Mouse (Mus musculus) midbrain, embryonic 16.5 days (tissue): ENCODE data around the gene Slc25a1. TPM values are rescaled to one million over a fixed set of nuclear protein-coding genes. Genes with fewer than 3 reads are reported as not detected.
"Not testable (repeated sequence)": the region's sequence is repeated elsewhere in the genome, so short reads cannot be mapped to it uniquely, and the experiment has no call there.

Experiments
- ATAC-seq: fragments of 200-750 bp; cut with Nextera tagmentation; 2 replicates; pipeline ENCODE4 v1.8.0; 2017; ENCODE audit warnings: moderate TSS enrichment
- H3K27ac ChIP-seq: fragments of 300-500 bp; sonication (generic); 2 replicates; pipeline ENCODE4 v1.5.1; 2014; ENCODE audit warnings: mild to moderate bottlenecking, low read length, mixed read lengths
- H3K27me3 ChIP-seq: fragments of 300-500 bp; sonication (generic); 2 replicates; pipeline ENCODE4 v1.6.1; 2014; ENCODE audit warnings: low read depth, low read length, mixed read lengths; ENCODE audit not compliant: control insufficient read depth, insufficient read depth
- H3K36me3 ChIP-seq: fragments of 300-500 bp; sonication (generic); 2 replicates; pipeline ENCODE4 v1.6.1; 2014; ENCODE audit warnings: mild to moderate bottlenecking, low read length, moderate library complexity, mixed read lengths; ENCODE audit not compliant: control insufficient read depth, insufficient read depth
- H3K4me1 ChIP-seq: fragments of 300-500 bp; sonication (generic); 2 replicates; pipeline ENCODE4 v1.6.1; 2014; ENCODE audit warnings: mild to moderate bottlenecking, low read length, mixed read lengths; ENCODE audit not compliant: control insufficient read depth, insufficient read depth
- H3K4me2 ChIP-seq: fragments of 300-500 bp; sonication (generic); 2 replicates; pipeline ENCODE4 v1.6.1; 2014; ENCODE audit warnings: mild to moderate bottlenecking, low read length, mixed read lengths
- H3K4me3 ChIP-seq: fragments of 300-500 bp; sonication (generic); 2 replicates; pipeline ENCODE4 v1.5.1; 2014; ENCODE audit warnings: low read depth, mild to moderate bottlenecking, low read length, moderate library complexity, mixed read lengths
- H3K9ac ChIP-seq: fragments of 300-500 bp; sonication (generic); 2 replicates; pipeline ENCODE4 v1.6.1; 2014; ENCODE audit warnings: low read depth, low read length, mixed read lengths
- H3K9me3 ChIP-seq: fragments of 300-500 bp; sonication (generic); replicated peaks from 2 replicates; pipeline ENCODE4 v1.6.1; 2014; ENCODE audit warnings: mild to moderate bottlenecking, low read length, mixed read lengths; ENCODE audit not compliant: control insufficient read depth, poor library complexity, severe bottlenecking
- WGBS: fragments of 180-500 bp; shearing (Covaris S2); extraction: QIAGEN DNeasy Blood & Tissue Kit; methylation state at CpG from one replicate; pipeline ENCODE4 v1.1.7; 2014; 5-methylcytosine and 5-hydroxymethylcytosine counted together
- polyA plus RNA-seq: library from polyadenylated mRNA; unstranded; fragments of >200 nt; fragmentation: Nextera tagmentation; extraction: Ambion mirVana; gene quantifications from 2 replicates; pipeline ENCODE4 v1.2.1, GENCODE M21; 2015

Gene Slc25a1
- polyA plus RNA-seq = 163 and 179 TPM in 2 replicates

GRCm38 (mm10) chr16:17928087-17928580 lies at the start of gene Slc25a1:
TSS of gene Slc25a1 (minus strand) at chr16:17928219.
- Histone ChIP-seq H3K9me3 (no peaks in the 10 kb centered on the region), H3K36me3 (peaks cover 10% of the 10 kb centered on the region), H3K4me3 (peak within 1 kb of the TSS; percentile 88), H3K4me2 (peak within 1 kb of the TSS; percentile 94), H3K27ac (peak within 1 kb of the TSS; percentile 92), H3K27me3 (no peaks in the 10 kb centered on the region), H3K9ac (peak within 1 kb of the TSS; percentile 95), H3K4me1 (peaks cover 16% of the 10 kb centered on the region)
- WGBS = 0% methylated on average over 46 of the region's 47 CpGs
- peak; percentile 86 for ATAC-seq

DNA sequence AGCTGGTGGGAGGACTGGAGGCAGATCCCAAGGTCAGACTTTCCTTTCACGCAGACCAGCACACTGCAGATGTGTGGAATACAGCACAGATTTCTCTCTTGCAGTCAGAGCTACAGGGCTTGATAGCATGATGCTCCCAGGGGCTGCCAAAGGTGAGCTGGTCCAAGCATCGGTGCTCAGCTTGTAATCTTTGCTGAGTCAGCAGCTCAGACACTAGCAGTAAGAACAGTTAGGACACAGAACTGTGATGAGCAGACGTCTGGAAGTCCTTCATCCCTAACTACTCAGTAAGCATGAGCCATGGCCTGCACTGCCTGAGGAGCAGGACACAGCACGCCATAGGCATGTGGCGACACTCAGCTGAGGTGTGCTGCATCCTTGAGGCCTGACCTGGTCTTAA lies 43.8 kb upstream of the Slc25a1 start:
- Histone ChIP-seq H3K27ac (no peak overlapping the region), H3K9me3 (no peaks in the 10 kb centered on the region), H3K36me3 (no peaks in the 10 kb centered on the region), H3K4me3 (no peak overlapping the region), H3K27me3 (no peaks in the 10 kb centered on the region), H3K9ac (no peak overlapping the region), H3K4me1 (no peaks in the 10 kb centered on the region), H3K4me2 (no peak overlapping the region)
- WGBS = 80% methylated on average over 5 of the region's 5 CpGs
- ATAC-seq = no peak

DNA sequence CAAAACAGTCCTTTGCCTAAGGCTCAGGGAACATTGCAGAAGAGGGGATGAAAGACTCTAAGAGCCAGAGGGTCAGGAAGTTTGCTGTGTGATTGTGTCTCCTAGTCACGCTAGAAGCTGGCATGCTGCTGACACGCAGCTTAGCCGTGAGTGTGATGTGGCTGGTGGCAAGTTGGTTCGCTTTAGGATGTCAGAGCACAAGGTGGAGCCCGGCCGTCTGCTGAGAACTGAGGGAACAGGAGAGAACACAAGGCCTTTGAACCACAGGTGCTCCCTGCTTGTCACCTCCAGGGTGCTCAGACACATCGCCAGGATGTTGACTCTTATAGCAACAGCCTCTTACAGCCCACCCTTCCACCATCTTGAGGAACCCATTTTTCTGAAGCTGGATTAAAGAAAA lies 34.1 kb upstream of the Slc25a1 start:
- Histone ChIP-seq H3K9ac (no peak overlapping the region), H3K27me3 (no peaks in the 10 kb centered on the region), H3K4me1 (no peaks in the 10 kb centered on the region), H3K4me2 (no peak overlapping the region), H3K9me3 (no peaks in the 10 kb centered on the region), H3K4me3 (no peak overlapping the region), H3K27ac (no peak overlapping the region), H3K36me3 (no peaks in the 10 kb centered on the region)
- WGBS = 81% methylated on average over 7 of the region's 7 CpGs
- ATAC-seq = no peak

DNA sequence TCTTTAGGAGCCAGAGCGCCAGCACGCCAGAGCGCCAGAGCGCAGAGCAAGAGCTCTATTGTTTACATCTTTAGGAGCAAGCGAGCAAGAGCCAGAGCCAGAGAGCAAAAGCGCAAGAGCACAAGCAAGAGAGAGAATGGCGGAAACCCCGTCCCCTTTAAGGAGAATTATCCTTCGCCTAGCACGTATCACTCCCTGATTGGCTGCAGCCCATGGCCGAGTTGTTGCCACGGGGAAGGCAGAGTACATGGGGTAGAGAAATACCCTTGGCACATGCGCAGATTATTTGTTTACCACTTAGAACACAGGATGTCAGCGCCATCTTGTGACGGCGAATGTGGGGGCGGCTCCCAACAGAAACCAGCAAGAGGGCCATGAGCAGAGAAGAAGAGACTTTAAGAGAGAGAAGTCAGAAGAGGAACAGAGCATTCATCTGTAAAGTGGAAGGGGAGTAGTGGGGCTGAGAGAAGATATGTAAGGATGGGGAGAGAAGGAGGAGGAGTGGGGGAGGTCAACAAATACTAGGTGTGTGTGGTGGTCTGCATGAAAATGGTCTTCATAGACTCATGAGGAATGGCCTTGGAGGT lies 28.1 kb upstream of the Slc25a1 start:
- ATAC-seq, H3K4me1 ChIP-seq, H3K27me3 ChIP-seq, H3K4me3 ChIP-seq, H3K36me3 ChIP-seq, H3K4me2 ChIP-seq, H3K27ac ChIP-seq, H3K9ac ChIP-seq, H3K9me3 ChIP-seq: not testable (repeated sequence)
- 94% methylated on average over 16 of the region's 17 CpGs for WGBS

GRCm38 (mm10) chr16:17951618-17952017 lies 23.6 kb upstream of the Slc25a1 start:
- no peak overlapping the region for H3K4me3 ChIP-seq
- H3K36me3 ChIP-seq = no peaks in the 10 kb centered on the region
- no peaks in the 10 kb centered on the region for H3K27me3 ChIP-seq
- no peak overlapping the region for H3K9ac ChIP-seq
- ATAC-seq = no peak
- no peak overlapping the region for H3K27ac ChIP-seq
- no peak overlapping the region for H3K4me2 ChIP-seq
- 95% methylated on average over 3 of the region's 4 CpGs for WGBS
- H3K4me1 ChIP-seq = peaks cover 8% of the 10 kb centered on the region; the same call in 1 of the 2 replicates
- no peaks in the 10 kb centered on the region for H3K9me3 ChIP-seq

DNA sequence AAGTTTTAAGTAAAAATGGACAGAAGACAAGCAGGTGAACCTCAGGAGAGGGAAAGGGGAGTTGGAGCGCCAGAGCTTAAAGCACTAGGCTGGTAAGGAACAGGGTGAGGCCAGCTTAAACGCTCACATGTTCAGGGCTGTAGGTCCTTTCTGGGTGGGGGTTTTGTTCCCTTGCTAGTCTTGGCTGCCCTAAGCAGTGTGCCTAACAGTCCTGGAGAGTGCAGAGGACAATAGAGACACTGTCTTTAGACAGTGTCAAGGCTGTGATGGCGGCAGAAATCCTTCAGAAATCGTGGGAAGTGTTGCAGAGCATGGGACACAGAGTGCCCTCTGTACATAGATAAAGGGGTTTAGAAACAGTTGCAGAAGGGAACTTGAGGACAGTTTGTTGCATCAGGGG lies 22.0 kb upstream of the Slc25a1 start:
- 19% methylated on average over 4 of the region's 4 CpGs for WGBS
- ATAC-seq = peak; percentile 32; the same call in 1 of the 2 replicates
- H3K36me3 ChIP-seq = no peaks in the 10 kb centered on the region

GRCm38 (mm10) chr16:17949421-17949877 lies 21.4 kb upstream of the Slc25a1 start:
- Histone ChIP-seq H3K4me3 (no peak overlapping the region), H3K9ac (peak overlapping the region; percentile 30; the same call in 1 of the 2 replicates), H3K27me3 (no peaks in the 10 kb centered on the region), H3K4me2 (no peak overlapping the region), H3K36me3 (no peaks in the 10 kb centered on the region), H3K27ac (peak overlapping the region; percentile 63; the same call in 1 of the 2 replicates), H3K4me1 (peaks cover 8% of the 10 kb centered on the region; the same call in 1 of the 2 replicates), H3K9me3 (no peaks in the 10 kb centered on the region)
- peak; percentile 89 for ATAC-seq
- WGBS = 3% methylated on average over 2 of the region's 2 CpGs

More for the DNA sequence above, 22.0 kb upstream of the Slc25a1 start:
- Histone ChIP-seq H3K27me3 (no peaks in the 10 kb centered on the region), H3K4me2 (no peak overlapping the region), H3K27ac (peak overlapping the region; percentile 34; the same call in 1 of the 2 replicates), H3K9me3 (no peaks in the 10 kb centered on the region), H3K9ac (no peak overlapping the region), H3K4me1 (peaks cover 8% of the 10 kb centered on the region; the same call in 1 of the 2 replicates), H3K4me3 (no peak overlapping the region)

- Histone ChIP-seq H3K27ac (no peak overlapping the region), H3K4me2 (no peak overlapping the region), H3K36me3 (no peaks in the 10 kb centered on the region), H3K4me1 (peaks cover 7% of the 10 kb centered on the region; the same call in 1 of the 2 replicates), H3K4me3 (no peak overlapping the region), H3K9me3 (no peaks in the 10 kb centered on the region), H3K9ac (no peak overlapping the region), H3K27me3 (no peaks in the 10 kb centered on the region)
- ATAC-seq = no peak
- 59% methylated on average over 7 of the region's 7 CpGs for WGBS
Observed at GRCm38 (mm10) chr16:17945081-17945831, 17.2 kb upstream of the Slc25a1 start.

DNA sequence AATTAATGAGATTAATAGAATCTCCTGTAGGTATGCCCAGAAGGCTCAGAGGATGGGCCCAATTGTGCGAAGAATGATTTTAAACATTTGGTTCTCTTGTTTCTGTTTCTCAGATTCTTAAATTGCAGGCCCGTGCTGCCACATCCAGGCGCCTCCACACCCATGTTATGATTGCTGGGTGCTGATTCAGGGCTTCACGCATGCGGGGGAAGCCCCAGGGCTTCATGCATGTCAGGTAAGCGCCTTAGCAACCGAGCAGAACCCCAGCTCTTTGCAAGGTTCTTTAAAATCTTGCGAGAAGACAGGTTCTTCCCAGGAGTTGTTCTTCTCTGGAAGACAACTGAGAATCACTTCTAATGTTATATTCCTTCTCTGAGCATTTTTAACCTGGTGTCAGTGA lies 15.4 kb upstream of the Slc25a1 start:
- Histone ChIP-seq H3K27ac (no peak overlapping the region), H3K27me3 (no peaks in the 10 kb centered on the region), H3K9me3 (no peaks in the 10 kb centered on the region), H3K36me3 (no peaks in the 10 kb centered on the region), H3K4me2 (no peak overlapping the region), H3K9ac (no peak overlapping the region), H3K4me3 (no peak overlapping the region), H3K4me1 (no peaks in the 10 kb centered on the region)
- WGBS = 66% methylated on average over 8 of the region's 8 CpGs
- ATAC-seq = no peak
